Mouse (Mus musculus): ENCODE data around the gene Arid3c. TPM values are rescaled to one million over a fixed set of nuclear protein-coding genes. Genes with fewer than 3 reads are reported as not detected.

Arid3c gene
- total and polyA plus RNA-seq, 3 experiments: not detected

DNA sequence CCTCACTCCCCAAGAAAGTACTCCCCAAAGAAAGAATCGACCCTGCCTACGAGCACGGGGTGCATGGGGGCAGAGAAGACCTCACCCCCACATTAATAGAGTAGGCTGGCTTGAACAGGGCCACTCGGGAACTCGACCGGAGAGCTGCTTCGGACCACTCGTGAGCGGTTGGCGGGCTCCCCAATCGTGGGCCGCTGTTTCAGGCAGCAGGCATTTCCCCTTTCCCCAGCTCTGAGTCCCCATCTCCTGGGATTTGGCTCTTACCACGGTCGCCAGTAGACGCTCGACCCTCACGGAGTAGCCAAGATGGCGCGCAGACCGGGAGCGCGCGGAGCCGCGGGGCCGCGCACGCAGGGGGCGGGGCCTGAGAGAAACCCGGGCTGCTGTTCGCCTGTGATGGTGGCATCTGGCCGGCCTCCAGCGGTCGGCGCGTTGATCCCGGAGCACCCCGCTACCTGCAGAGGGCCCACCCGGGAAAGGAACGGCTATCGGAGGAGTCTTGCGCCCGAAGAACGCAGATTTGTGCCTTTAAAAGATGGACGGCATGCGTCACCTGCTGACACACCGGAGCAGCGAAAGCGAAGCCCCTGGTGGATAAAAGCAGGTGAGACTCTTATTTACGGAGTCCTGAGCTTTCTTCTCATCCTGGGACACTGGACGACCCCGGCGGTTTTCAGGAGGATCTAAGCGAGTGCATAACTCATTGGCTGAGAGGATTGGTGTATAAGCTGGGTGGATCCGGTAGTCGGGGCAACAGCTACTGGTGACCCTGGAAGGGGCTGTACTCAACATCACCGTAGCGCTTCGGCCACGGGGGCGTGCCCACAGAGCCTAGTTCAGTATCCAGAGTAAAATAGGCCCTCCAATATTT is 17.5 kb downstream of the Arid3c start, which contains the start of gene Rpp25l (continued):
- TF ChIP-seq CHD1 (IDR thresholded peaks at IDR 0.05; ENCODE audit: low read depth, low read length): no peak
- TF ChIP-seq RAD21 (IDR thresholded peaks at IDR 0.05; ENCODE audit: low read depth, low read length): no peak

DNA sequence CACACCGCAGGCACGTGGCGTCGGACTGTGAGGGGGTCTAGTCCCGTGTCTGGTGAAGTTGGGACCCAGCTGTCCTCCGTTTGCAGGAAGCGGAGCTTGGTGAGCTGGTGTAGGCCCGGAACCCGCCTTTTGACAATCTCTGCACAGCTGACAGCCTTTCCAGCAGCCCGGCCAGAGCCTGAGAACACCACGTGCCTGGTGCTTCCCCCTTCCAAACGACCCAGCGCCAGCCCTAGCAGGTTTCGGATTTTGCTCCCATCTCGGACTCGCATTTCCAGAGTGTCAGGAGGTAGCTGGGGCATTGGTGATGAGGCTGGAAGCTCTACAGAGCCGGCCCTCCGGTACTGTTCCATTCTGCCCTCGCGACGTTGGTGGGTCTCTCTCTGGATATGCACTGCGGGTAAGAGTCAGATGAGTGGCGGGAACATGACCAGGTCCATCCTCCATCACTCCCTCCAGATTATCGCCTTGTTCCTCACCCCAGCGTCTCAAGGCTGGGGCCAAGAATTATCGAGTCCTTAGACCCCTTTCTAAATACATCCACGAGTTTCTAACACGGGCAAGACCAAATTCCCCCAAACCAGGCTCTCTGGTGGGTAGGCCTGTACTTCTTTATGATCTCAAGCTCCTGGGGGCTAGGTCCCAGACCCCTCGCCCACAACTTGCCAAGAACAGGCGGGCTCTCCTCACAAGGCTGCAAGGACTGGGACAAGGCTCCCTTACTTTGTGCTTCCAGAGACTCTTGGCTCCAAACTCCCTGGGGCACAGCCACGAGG is 18.3 kb downstream of the Arid3c start:
- Histone ChIP-seq H3K9me3 (replicated peaks; ENCODE audit: low read length) (no peaks in the 10 kb centered on the region), H3K79me2 (replicated peaks; ENCODE audit: control insufficient read depth, extremely low read depth, insufficient read depth, poor library complexity, severe bottlenecking) (peaks cover 7% of the 10 kb centered on the region; the same call in 1 of the 2 replicates), H3K4me3 (replicated peaks in 1 of 3; ENCODE audit: low read depth in 2 of 3, low read length in 2 of 3, poor library complexity in 1 of 3) (peak overlapping the region; percentile 68 to 84 (median 84)), H3K36me3 (replicated peaks in 1 of 2; ENCODE audit: control insufficient read depth in 1 of 2, insufficient read depth in 1 of 2, low read length in 1 of 2) (peaks cover 22 to 50% of the 10 kb centered on the region in 2 experiments), H3K27me3 (replicated peaks) (peaks cover 4% of the 10 kb centered on the region), H3K4me2 (ENCODE audit: insufficient read depth, low read depth, poor library complexity, severe bottlenecking) (peak overlapping the region; percentile 89), H3K9ac (ENCODE audit: insufficient read depth, low read depth) (peak overlapping the region; percentile 95), H3K4me1 (ENCODE audit: control insufficient read depth in 1 of 2, insufficient read depth in 2 of 2) (peaks cover 8 to 23% of the 10 kb centered on the region in 2 experiments), H3K27ac (ENCODE audit: insufficient read depth, low read depth) (no peak overlapping the region)
- in situ Hi-C loops (cut with MboI; ENCODE audit: low pct_ligation_motif_present, low pct_unique_long_range_greater_than_20kb, low sequenced_read_pairs): no loop called here
- dilution Hi-C loops (cut with MboI; ENCODE audit: extremely low pct_ligation_motif_present, extremely low pct_unique_long_range_greater_than_20kb, low sequenced_read_pairs): no loop called here
- TF ChIP-seq POLR2A (IDR thresholded peaks at IDR 0.05; ENCODE audit: low read depth, low read length) (no peak), SMC3 (IDR thresholded peaks at IDR 0.05; ENCODE audit: low read depth, low read length) (no peak), POLR2AphosphoS2 (IDR thresholded peaks at IDR 0.05; ENCODE audit: low read depth, low read length) (no peak), MAX (IDR thresholded peaks at IDR 0.05; ENCODE audit: low read length) (peak; percentile 63), MEF2A (IDR thresholded peaks at IDR 0.05; ENCODE audit: borderline replicate concordance, low read depth, low read length) (no peak), MXI1 (IDR thresholded peaks at IDR 0.05; ENCODE audit: low read depth, low read length) (peak; percentile 85), MYC (IDR thresholded peaks at IDR 0.05; ENCODE audit: low read depth, low read length) (peak; percentile 60), NELFE (IDR thresholded peaks at IDR 0.05; ENCODE audit: low read depth, low read length) (no peak), SIN3A (IDR thresholded peaks at IDR 0.05; ENCODE audit: low read length) (peak; percentile 56), BHLHE40 (IDR thresholded peaks at IDR 0.05; ENCODE audit: low read depth, low read length) (0 out of 2 replicates have a peak, but pooled peaks have one; percentile 17), TCF12 (IDR thresholded peaks at IDR 0.05; ENCODE audit: low read depth, low read length) (no peak), CHD1 (IDR thresholded peaks at IDR 0.05; ENCODE audit: low read depth, low read length) (no peak), HCFC1 (IDR thresholded peaks at IDR 0.05; ENCODE audit: low read depth, low read length) (no peak), ZNF384 (IDR thresholded peaks at IDR 0.05; ENCODE audit: low read depth, low read length) (no peak), TBP (conservative IDR thresholded peaks at IDR 0.05; ENCODE audit: low read depth, low read length) (no peak), ETS1 (conservative IDR thresholded peaks at IDR 0.05; ENCODE audit: low read depth, low read length) (no peak), CTCF (conservative IDR thresholded peaks at IDR 0.05 in 1 of 2, IDR thresholded peaks at IDR 0.05 in 1 of 2; ENCODE audit: low read depth in 2 of 2, low read length in 2 of 2) (no peak), KAT2A (IDR thresholded peaks at IDR 0.05; ENCODE audit: insufficient replicate concordance, low read length) (no peak), NRF1 (IDR thresholded peaks at IDR 0.05; ENCODE audit: low read depth, low read length) (no peak), IRF4 (IDR thresholded peaks at IDR 0.05; ENCODE audit: low read depth, low read length) (no peak), ZC3H11A (IDR thresholded peaks at IDR 0.05; ENCODE audit: low read depth, low read length) (no peak), E2F4 (IDR thresholded peaks at IDR 0.05; ENCODE audit: insufficient replicate concordance, low read depth, low read length) (no peak), MAFK (IDR thresholded peaks at IDR 0.05; ENCODE audit: insufficient replicate concordance, low read length) (no peak), MAZ (IDR thresholded peaks at IDR 0.05; ENCODE audit: low read depth, low read length) (no peak), ELF1 (IDR thresholded peaks at IDR 0.05; ENCODE audit: low read depth, low read length) (no peak)
- no peak for DNase-seq (ENCODE audit: extremely low read depth)

Data from CH12.LX (cell line).